Mouse (Mus musculus) heart, adult 2 months (tissue): ENCODE data around the gene 1700025G04Rik.

Experiments used
- CTCF ChIP-seq: fragments of 200-600 bp; IDR thresholded peaks from 2 replicates; pipeline ENCODE4 v1.8.1; 2022; ENCODE audit warnings: antibody characterized with exemption, mild to moderate bottlenecking, moderate library complexity
- POLR2A ChIP-seq: fragments of 200-500 bp; IDR thresholded peaks from 2 replicates; pipeline ENCODE4 v1.6.1; 2011; ENCODE audit warnings: mild to moderate bottlenecking, low read depth, low read length, control low read depth; ENCODE audit not compliant: insufficient read depth

GRCm38 (mm10) chr1:152008473-152008991 is 81.4 kb downstream of the 1700025G04Rik start:
- TF ChIP-seq POLR2A (no peak), CTCF (no peak)
